Mouse (Mus musculus) megakaryocyte, embryonic 14.5 days (primary cell): ENCODE results near the gene Dock2.

Experiments used
- FLI1 ChIP-seq: IDR thresholded peaks from 2 replicates; pipeline ENCODE4 v1.6.1; 2012; ENCODE audit warnings: low read length, inconsistent platforms, mixed read lengths
- GATA1 ChIP-seq: IDR thresholded peaks from 3 replicates; pipeline ENCODE4 v1.6.1; 2012; ENCODE audit warnings: mixed read lengths, low read length, inconsistent platforms, borderline replicate concordance

- TF ChIP-seq GATA1 = no peak
- no peak for TF ChIP-seq FLI1
Measured at GRCm38 (mm10) chr11:34438429-34438828, 345.3 kb downstream of the Dock2 start.
